In genomic region chr7:100607214-100608129, GRCm38 (mm10) we compare ENCODE assay signal across 8 mouse cellular contexts. TPM values are rescaled to one million over a fixed set of nuclear protein-coding genes. Genes with fewer than 3 reads are reported as not detected.
DNase-seq lines count a peak whose midpoint lies in the region; ATAC-seq lines count a peak whose summit lies in the region.

Gene Rab6a (plus strand): TSS chr7:100607410.

- ATAC-seq in megakaryocyte progenitor cell, adult 5-6 weeks (replicated peaks; ENCODE audit: poor library complexity): peak; percentile 96

- peak; percentile 97 for DNase-seq in adipocyte (ENCODE audit: low spot score)
- peak; percentile 99 for DNase-seq in embryo, embryonic 10 days (ENCODE audit: low spot score)
- DNase-seq in gastrocnemius, postnatal 10 days: peak; percentile 93
- DNase-seq in induced T-regulatory cell, adult 2 months (ENCODE audit: low read depth): peak; percentile 98
- DNase-seq in left cerebral cortex, adult 9 months (ENCODE audit: low spot score in 2 of 2): peak; percentile 95 to 97
- DNase-seq in right cerebral cortex, postnatal 14 days: peak; percentile 97
- peak; percentile 96 to 98 for DNase-seq in urinary bladder, postnatal 36 days (ENCODE audit: low spot score in 2 of 2)

RNA-seq across cellular contexts. Expression of gene Rab6a, which starts in this region (rescaled TPM):
- 10 to 100 TPM; 74.9 to 75.2 TPM for total RNA-seq in gastrocnemius, postnatal 10 days (2021)
- total RNA-seq in megakaryocyte progenitor cell, adult 5-6 weeks (2015): 74.1 and 84.7 TPM in 2 replicates
- total RNA-seq in megakaryocyte progenitor cell, adult 5-6 weeks (2017): 61.0 and 61.8 TPM in 2 replicates

Comparison
In these comparisons a context has a peak if more than half of its experiments do, and no peak if none do; other contexts are left out.
1. Peak in every context shown above with its lines: DNase-seq and ATAC-seq.